Mouse (Mus musculus) adrenal gland, adult (tissue): ENCODE data around the gene Gars.

Experiments used
- DNase-seq, 2 experiments: peaks; one replicate each; pipeline ENCODE4 v3.0.0; 2022 to 2023; ENCODE audit warnings: low spot score in 1 of 2; ENCODE audit not compliant: inconsistent age in 2 of 2

Gars gene

GRCm38 (mm10) chr6:55091396-55091795 is 53.6 kb downstream of the Gars start:
- DNase-seq, result no peak

GRCm38 (mm10) chr6:55093431-55094146 is 55.8 kb downstream of the Gars start:
- DNase-seq, result no peak

DNA sequence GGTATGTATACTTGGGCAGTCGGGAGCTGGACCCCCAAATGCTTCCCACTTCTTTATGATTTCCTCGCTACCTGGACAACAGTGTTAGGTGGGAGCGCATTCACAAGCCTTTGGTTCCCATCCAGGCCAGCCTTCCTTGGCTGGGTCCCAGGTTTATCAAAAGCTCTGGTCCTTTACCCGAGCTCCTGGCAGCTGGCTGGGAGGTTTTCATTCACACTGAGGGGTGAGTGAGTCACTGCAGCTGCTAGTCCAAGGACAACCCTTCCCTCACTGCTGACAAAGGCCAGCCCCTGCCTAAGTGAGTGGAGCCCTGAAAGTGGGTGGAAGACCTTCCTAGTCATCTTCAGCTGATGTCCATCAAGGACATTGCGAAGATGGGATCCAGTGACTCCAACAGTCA is 60.2 kb downstream of the Gars start:
- DNase-seq, result peak; percentile 75 to 91

DNA sequence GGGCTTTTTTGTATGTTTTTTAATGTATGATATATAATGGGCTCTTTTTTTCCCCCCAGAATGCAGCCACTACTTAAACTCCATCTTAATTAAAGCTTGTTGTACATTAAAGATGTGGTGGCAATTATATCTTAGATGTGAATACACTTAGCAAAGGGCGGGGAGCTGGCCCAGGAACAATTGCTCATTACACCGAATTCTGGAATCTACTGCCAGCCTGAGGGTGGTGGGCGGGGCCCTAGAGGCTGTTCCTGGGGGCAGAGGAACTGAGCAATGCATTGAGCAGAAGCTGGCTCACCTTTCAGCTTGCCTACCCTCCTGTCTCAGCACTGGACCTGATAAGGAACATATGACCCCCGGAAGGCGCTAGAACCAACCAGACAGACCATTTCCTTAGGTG is 60.8 kb downstream of the Gars start:
- no peak for DNase-seq

GRCm38 (mm10) chr6:55108358-55108757 is 70.6 kb downstream of the Gars start:
- DNase-seq, result peak; percentile 33 to 64

GRCm38 (mm10) chr6:55117325-55118109 is 79.7 kb downstream of the Gars start:
- peak in 1 of 2 experiments; percentile 55 for DNase-seq

DNA sequence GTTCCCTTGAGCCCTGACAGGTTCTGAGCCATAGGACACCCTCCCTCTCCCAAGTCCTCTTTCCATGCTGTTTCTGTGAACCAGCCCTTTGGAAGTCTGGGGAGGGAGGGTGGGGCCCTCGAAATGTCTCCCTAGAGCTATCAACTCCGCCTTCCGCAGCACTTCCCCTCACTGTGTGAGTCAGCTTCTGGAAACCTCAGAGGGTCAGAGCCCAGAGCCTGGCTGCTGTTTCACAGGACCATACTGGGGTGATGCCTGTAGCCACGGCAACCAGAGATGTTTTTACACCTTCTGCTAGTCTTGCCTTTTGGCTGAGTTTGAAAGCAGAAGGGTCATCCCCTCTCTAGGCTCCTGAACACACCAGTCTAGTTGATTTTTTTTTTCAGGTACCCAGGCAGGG is 85.2 kb downstream of the Gars start:
- no peak for DNase-seq

DNA sequence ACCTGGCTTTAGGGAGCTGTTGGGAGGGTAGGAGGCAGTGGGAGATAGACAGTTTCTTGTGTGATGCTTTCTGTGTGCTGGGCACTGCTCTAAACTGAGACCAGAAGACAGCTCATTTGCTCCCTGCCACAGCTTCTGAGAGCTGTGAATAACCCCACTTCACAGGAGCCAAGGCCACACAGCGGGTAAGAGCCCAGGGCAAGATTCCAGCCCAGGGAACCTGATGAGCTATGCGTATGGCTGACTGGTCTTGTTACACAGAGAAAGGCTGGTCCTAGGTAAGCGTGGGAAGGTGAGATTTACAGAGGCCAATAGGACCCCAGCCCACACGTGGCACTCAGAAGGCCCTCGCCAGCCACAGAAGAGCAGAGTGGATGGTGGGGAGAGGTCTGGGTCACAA is 88.8 kb downstream of the Gars start:
- DNase-seq, result no peak

DNA sequence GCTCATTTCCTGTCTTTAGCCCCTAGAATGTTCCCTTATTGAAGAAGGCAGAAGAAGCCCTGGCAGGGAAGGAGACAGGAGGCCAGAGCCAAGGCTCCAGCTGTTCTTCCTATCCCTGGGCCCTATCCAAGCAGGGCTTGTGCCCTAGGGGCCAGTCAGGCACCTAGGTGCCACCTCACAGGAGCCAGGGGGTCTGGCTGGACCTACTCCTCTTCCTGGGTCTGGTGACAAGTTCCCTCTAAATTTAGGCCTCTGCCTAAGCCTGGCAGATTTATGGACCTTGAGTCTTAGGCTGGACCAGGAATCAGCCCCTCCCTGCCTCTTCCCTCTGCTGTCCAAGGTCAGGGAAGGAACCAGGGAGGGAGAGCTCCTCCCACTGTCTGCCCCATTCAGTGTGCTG is 90.6 kb downstream of the Gars start:
- peak; percentile 15 to 49 for DNase-seq
